Mouse (Mus musculus) cerebellum, adult 2 months (tissue): Measurements from ENCODE around the gene Adcy1.

Experiments used
- CTCF ChIP-seq: fragments of 200-500 bp; IDR thresholded peaks from 2 replicates; pipeline ENCODE4 v1.5.1; 2011; ENCODE audit warnings: low read depth, mild to moderate bottlenecking, control low read depth, low read length, moderate library complexity, borderline replicate concordance; ENCODE audit not compliant: insufficient read depth
- POLR2A ChIP-seq: fragments of 200-500 bp; IDR thresholded peaks from 2 replicates; pipeline ENCODE4 v1.6.1; 2011; ENCODE audit warnings: low read length, control low read depth, borderline replicate concordance; ENCODE audit not compliant: insufficient read depth

DNA sequence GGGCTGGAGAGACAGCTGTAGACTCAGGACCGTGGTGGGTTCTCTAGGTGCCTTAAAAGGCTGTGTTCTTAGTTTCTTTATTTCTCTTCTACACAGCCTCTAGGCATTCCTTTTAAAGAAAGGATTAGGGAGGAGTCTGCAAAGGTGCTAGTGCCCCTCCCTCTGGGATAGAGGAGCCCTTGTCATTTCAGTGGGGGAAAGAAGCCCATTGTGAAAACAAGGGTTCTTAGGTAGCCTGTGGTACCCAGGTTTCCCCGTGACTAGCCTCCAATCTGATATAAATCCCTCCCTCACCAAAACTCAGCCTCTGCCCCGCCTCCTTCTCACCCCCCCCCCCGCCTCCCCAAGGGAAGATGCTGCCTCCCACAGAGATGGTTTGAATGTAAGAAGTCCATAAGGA lies 2.1 kb downstream of the Adcy1 start:
- TF ChIP-seq CTCF (no peak), POLR2A (0 out of 2 replicates have a peak, but pooled peaks have one; percentile 25)
